Mouse (Mus musculus): ENCODE data around the gene Eppin.

DNA sequence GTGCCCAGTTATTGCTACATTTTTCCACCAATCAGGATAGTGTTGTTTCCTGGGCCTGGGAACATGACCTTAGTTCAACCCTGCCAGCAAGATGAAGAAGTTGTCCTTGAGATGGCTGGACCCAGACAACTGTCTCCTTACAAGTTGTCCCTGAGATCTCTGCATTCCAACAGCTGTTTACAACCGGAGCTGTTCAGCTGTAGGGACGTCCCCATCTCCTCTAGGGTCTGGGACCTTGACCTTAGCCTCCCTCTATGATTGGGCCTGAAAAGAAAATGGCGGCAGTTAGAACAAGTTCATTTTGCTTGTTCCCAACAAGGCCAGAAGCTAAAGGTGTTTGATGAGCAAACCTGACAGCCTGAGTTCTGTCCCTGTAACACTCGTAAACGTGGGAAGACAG, 25.7 kb upstream of the Eppin start:
- no peak for TF ChIP-seq CTCF (IDR thresholded peaks at IDR 0.05; ENCODE audit: low read depth, low read length)
- no peak for TF ChIP-seq GATA1 (IDR thresholded peaks at IDR 0.05; ENCODE audit: borderline replicate concordance, low read length)
- no peak for TF ChIP-seq TAL1 (conservative IDR thresholded peaks at IDR 0.05; ENCODE audit: low read depth, low read length)
